Mouse (Mus musculus): ENCODE data around the gene Gjb2. TPM values are rescaled to one million over a fixed set of nuclear protein-coding genes. Genes with fewer than 3 reads are reported as not detected.

Gjb2 gene
- polyA plus RNA-seq (2021; fragmentation: Nextera tagmentation), result 4.8 and 6.9 TPM in 2 replicates
- long read RNA-seq, experiment 1, partial matches to known transcripts, result 0 of 4 reads
- long read RNA-seq, experiment 1, other reads (novel, unspliced or antisense), result 1 of 4 reads
- long read RNA-seq, experiment 2, partial matches to known transcripts, result 0 of 3 reads
- long read RNA-seq, experiment 2, other reads (novel, unspliced or antisense), result 3 of 3 reads

GRCm38 (mm10) chr14:57104106-57105023 lies at the start of gene Gjb2:
Gjb2 (minus strand) TSS chr14:57104702.

DNA sequence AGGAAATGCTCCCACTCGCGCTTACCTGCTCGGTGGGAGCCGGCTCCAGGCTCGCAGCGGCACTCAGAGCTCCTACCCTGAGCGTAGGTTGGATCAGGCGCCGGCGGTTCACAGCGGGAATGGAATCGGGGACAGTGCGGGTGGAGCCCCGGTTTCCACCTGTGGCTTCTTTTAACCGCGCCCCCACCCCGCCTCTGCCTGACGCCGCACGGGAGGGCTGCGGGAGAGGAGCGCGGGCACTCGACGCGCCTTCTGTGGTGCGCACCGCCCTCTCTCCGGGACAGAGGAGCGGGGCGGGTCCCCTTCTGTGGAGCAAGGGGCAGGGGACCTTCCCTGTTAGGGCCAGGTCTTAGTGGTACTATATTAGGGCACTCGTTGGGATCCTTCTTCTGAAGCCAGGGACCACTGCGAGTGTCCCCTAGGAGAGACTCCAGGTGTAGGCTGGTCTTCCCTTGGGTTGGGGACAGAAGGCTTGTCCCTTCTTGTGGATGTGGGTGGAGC lies 28.7 kb upstream of the Gjb2 start, which contains the start of gene Gjb6:
Gjb6 (minus strand) TSS at position 451 of the 501 bp plus-strand sequence.

GRCm38 (mm10) chr14:57115823-57116544 lies 11.5 kb upstream of the Gjb2 start, which contains the start of gene Gm4491:
Gm4491 (minus strand) TSS chr14:57115883.

GRCm38 (mm10) chr14:57057563-57058321 lies 46.8 kb downstream of the Gjb2 start, which contains the start of gene Gja3:
Gja3 (minus strand) TSS chr14:57058100.

Other genes with a start within 250 kb of the Gjb2 start
- 15.7 and 21.7 TPM in 2 replicates for gene Zmym2, start 218.0 kb downstream of the Gjb2 start, polyA plus RNA-seq (2021; fragmentation: Nextera tagmentation)
- 0.06 and 0.07 TPM in 2 replicates for gene Gja3, start 46.6 kb downstream of the Gjb2 start, polyA plus RNA-seq (2021; fragmentation: Nextera tagmentation)
- gene Gm4491, start 11.2 kb upstream of the Gjb2 start, polyA plus RNA-seq (2021; fragmentation: Nextera tagmentation), result 0.41 and 0.43 TPM in 2 replicates
- 94.4 and 113 TPM in 2 replicates for gene Gjb6, start 28.9 kb upstream of the Gjb2 start, polyA plus RNA-seq (2021; fragmentation: Nextera tagmentation)

Data from left cerebral cortex, adult 6 months (tissue).